Mouse (Mus musculus) CH12F3 (cell line): Measurements from ENCODE around the gene Atp6v1g2.

ENCODE experiments used
- in situ Hi-C: fragments of 300-500 bp; cut with MboI; formaldehyde crosslinking; loops from 2 replicates; pipeline ENCODE4 v1.14.3; 2020; ENCODE audit warnings: low sequenced_read_pairs

Gene Atp6v1g2

GRCm38 (mm10) chr17:35201787-35202186, 31.7 kb upstream of the Atp6v1g2 start, which contains the start of gene Tnf:
Gene Tnf (minus strand): TSS chr17:35202007.
- in situ Hi-C loops: no loop called here

- in situ Hi-C loops: no loop called here
These were observed 31.0 kb upstream of the Atp6v1g2 start for GRCm38 (mm10) chr17:35202442-35202841.

- in situ Hi-C loops: no loop called here
These were observed 28.7 kb upstream of the Atp6v1g2 start, which contains the start of gene Lta for GRCm38 (mm10) chr17:35204494-35205379. Gene Lta (minus strand): TSS chr17:35205351.

GRCm38 (mm10) chr17:35205380-35205769, 28.1 kb upstream of the Atp6v1g2 start:
- in situ Hi-C loops: no loop called here

- in situ Hi-C loops: no loop called here
These were observed 23.5 kb upstream of the Atp6v1g2 start for GRCm38 (mm10) chr17:35209785-35210535.

- in situ Hi-C loops: no loop called here
These were observed 22.9 kb upstream of the Atp6v1g2 start for GRCm38 (mm10) chr17:35210593-35210992.

GRCm38 (mm10) chr17:35213071-35213470, 20.4 kb upstream of the Atp6v1g2 start:
- in situ Hi-C loops: no loop called here

GRCm38 (mm10) chr17:35218516-35219193, 14.8 kb upstream of the Atp6v1g2 start:
- in situ Hi-C loops: no loop called here

GRCm38 (mm10) chr17:35219601-35220041, 13.8 kb upstream of the Atp6v1g2 start:
- in situ Hi-C loops: no loop called here

GRCm38 (mm10) chr17:35220156-35220952, 13.1 kb upstream of the Atp6v1g2 start, which contains the start of gene Gm16181:
Gene Gm16181 (plus strand): TSS chr17:35220834.
- in situ Hi-C loops: no loop called here

GRCm38 (mm10) chr17:35222299-35222698, 11.2 kb upstream of the Atp6v1g2 start:
- in situ Hi-C loops: no loop called here

- in situ Hi-C loops: no loop called here
These were observed 8.8 kb upstream of the Atp6v1g2 start for GRCm38 (mm10) chr17:35224641-35225040.

- in situ Hi-C loops: no loop called here
These were observed 8.0 kb upstream of the Atp6v1g2 start for GRCm38 (mm10) chr17:35225456-35225855.

- in situ Hi-C loops: no loop called here
These were observed 6.9 kb upstream of the Atp6v1g2 start for GRCm38 (mm10) chr17:35226561-35227046.

- in situ Hi-C loops: loop anchor here (5.0 kb wide), 1 partner anchor 64 kb away; no protein-coding TSS in a partner anchor
These were observed 2.4 kb upstream of the Atp6v1g2 start for GRCm38 (mm10) chr17:35231022-35231421.

- in situ Hi-C loops: loop anchor here (5.0 kb wide), 1 partner anchor 65 kb away; no protein-coding TSS in a partner anchor
These were observed 1.4 kb upstream of the Atp6v1g2 start for GRCm38 (mm10) chr17:35232043-35232442.

GRCm38 (mm10) chr17:35232659-35233058, 801 bp upstream of the Atp6v1g2 start:
- in situ Hi-C loops: loop anchor here (5.0 kb wide), 1 partner anchor 65 kb away; no protein-coding TSS in a partner anchor

GRCm38 (mm10) chr17:35234090-35234489, 630 bp downstream of the Atp6v1g2 start:
- in situ Hi-C loops: loop anchor here (5.0 kb wide), 1 partner anchor 67 kb away; no protein-coding TSS in a partner anchor

GRCm38 (mm10) chr17:35234903-35235302, 1.4 kb downstream of the Atp6v1g2 start:
- in situ Hi-C loops: loop anchor here (5.0 kb wide), 1 partner anchor 68 kb away; no protein-coding TSS in a partner anchor
